Mouse (Mus musculus): ENCODE results near the gene Mief1. TPM values are rescaled to one million over a fixed set of nuclear protein-coding genes. Genes with fewer than 3 reads are reported as not detected.
A peak's percentile ranks its signal among the peaks of the same experiment; 100 is the strongest.

The Mief1 gene
- polyA plus RNA-seq, 1 experiment from 2014 or later: 25.5 TPM

- Histone ChIP-seq H3K9me3 (no peaks in the 10 kb centered on the region), H3K4me1 (peaks cover 21% of the 10 kb centered on the region), H3K4me3 (no peak overlapping the region), H3K27ac (replicated peaks) (no peak overlapping the region), H3K4me2 (no peak overlapping the region), H3K9ac (no peak overlapping the region), H3K36me3 (peaks cover 20% of the 10 kb centered on the region), H3K27me3 (replicated peaks) (no peaks in the 10 kb centered on the region)
- 70% methylated on average over 2 of the region's 2 CpGs for WGBS
- no peak for ATAC-seq (ENCODE audit: extremely low read depth, insufficient number of reproducible peaks, low FRiP score, low TSS enrichment)
Observed at GRCm38 (mm10) chr15:80232331-80232730, 1.5 kb upstream of the Mief1 start.

DNA sequence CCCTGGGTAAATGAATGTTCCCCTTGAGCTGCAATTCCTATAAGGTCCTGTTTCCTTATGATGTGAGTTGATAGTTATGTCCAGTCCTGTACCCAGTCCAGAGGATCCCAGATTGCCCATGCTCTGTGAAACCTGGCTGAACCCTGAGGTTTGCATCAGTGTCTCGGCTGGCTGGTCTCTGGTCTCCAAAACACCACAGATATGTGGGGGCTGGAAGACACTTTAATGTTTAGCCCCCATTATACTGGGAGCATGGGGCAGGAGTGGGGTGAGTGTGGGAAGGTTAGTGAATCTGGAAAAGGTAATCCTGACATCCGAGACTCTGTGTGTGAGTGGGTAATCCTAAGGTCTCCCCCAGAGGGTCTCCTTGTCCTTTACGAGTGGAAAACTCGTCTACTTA is 765 bp upstream of the Mief1 start:
- H3K4me3 ChIP-seq: no peak overlapping the region
- peaks cover 26% of the 10 kb centered on the region for H3K36me3 ChIP-seq
- peak overlapping the region; percentile 69 for H3K9ac ChIP-seq
- H3K27ac ChIP-seq (replicated peaks): peak overlapping the region; percentile 73
- 69% methylated on average over 4 of the region's 4 CpGs for WGBS
- no peaks in the 10 kb centered on the region for H3K27me3 ChIP-seq (replicated peaks)
- ATAC-seq (ENCODE audit: extremely low read depth, insufficient number of reproducible peaks, low FRiP score, low TSS enrichment): no peak
- H3K9me3 ChIP-seq: no peaks in the 10 kb centered on the region
- peaks cover 21% of the 10 kb centered on the region for H3K4me1 ChIP-seq
- H3K4me2 ChIP-seq: peak overlapping the region; percentile 91

DNA sequence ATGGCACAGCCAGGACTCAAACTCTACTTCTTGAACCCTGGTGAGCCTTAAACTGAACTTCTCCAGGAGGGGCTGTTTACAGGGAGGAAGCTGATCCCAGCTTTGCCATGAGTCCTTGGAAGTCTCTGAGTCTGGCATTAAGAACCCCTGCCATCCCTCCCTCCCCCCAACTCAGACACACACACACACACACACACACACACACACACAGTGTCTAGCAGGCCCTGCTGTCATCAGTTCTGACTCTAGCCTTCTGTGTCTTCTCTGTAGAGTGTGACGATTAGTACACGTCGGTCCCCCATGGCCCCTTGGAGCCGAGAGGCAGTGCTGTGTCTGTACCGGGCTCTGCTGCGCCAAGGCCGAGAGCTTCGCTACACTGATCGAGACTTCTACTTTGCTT is 1.7 kb downstream of the Mief1 start, which contains the start of gene AC140267.1:
Gene AC140267.1, plus strand, starts transcription at position 301 of the 400 bp plus-strand sequence.
- H3K4me1 ChIP-seq: peaks cover 21% of the 10 kb centered on the region
- 83% methylated on average over 9 of the region's 9 CpGs for WGBS
- H3K36me3 ChIP-seq: peaks cover 44% of the 10 kb centered on the region
- no peak for ATAC-seq (ENCODE audit: extremely low read depth, insufficient number of reproducible peaks, low FRiP score, low TSS enrichment)
- no peaks in the 10 kb centered on the region for H3K9me3 ChIP-seq
- H3K4me2 ChIP-seq: peak within 1 kb of the TSS; percentile 91
- no peaks in the 10 kb centered on the region for H3K27me3 ChIP-seq (replicated peaks)
- H3K4me3 ChIP-seq: peak within 1 kb of the TSS; percentile 98
- H3K9ac ChIP-seq: peak within 1 kb of the TSS; percentile 95
- H3K27ac ChIP-seq (replicated peaks): peak within 1 kb of the TSS; percentile 87

- Histone ChIP-seq H3K27ac (replicated peaks) (no peak overlapping the region), H3K36me3 (peaks cover 96% of the 10 kb centered on the region), H3K9ac (no peak overlapping the region), H3K4me3 (no peak overlapping the region), H3K9me3 (no peaks in the 10 kb centered on the region), H3K4me2 (no peak overlapping the region), H3K27me3 (replicated peaks) (no peaks in the 10 kb centered on the region), H3K4me1 (peaks cover 38% of the 10 kb centered on the region)
- WGBS: 95% methylated on average over 12 of the region's 12 CpGs
- no peak for ATAC-seq (ENCODE audit: extremely low read depth, insufficient number of reproducible peaks, low FRiP score, low TSS enrichment)
Observed at GRCm38 (mm10) chr15:80248135-80248534, 14.3 kb downstream of the Mief1 start.

GRCm38 (mm10) chr15:80248596-80248995 is 14.8 kb downstream of the Mief1 start:
- Histone ChIP-seq H3K27ac (replicated peaks) (no peak overlapping the region), H3K4me2 (no peak overlapping the region), H3K9me3 (no peaks in the 10 kb centered on the region), H3K36me3 (peaks cover 91% of the 10 kb centered on the region), H3K27me3 (replicated peaks) (no peaks in the 10 kb centered on the region), H3K9ac (no peak overlapping the region), H3K4me1 (peaks cover 43% of the 10 kb centered on the region), H3K4me3 (no peak overlapping the region)
- no peak for ATAC-seq (ENCODE audit: extremely low read depth, insufficient number of reproducible peaks, low FRiP score, low TSS enrichment)
- 92% methylated on average over 1 of the region's 1 CpGs for WGBS

- Histone ChIP-seq H3K36me3 (peaks cover 80% of the 10 kb centered on the region), H3K9ac (peak overlapping the region; percentile 73), H3K4me3 (no peak overlapping the region), H3K27me3 (replicated peaks) (no peaks in the 10 kb centered on the region), H3K9me3 (no peaks in the 10 kb centered on the region), H3K27ac (replicated peaks) (peak overlapping the region; percentile 92), H3K4me2 (no peak overlapping the region), H3K4me1 (peaks cover 52% of the 10 kb centered on the region)
- no peak for ATAC-seq (ENCODE audit: extremely low read depth, insufficient number of reproducible peaks, low FRiP score, low TSS enrichment)
- 91% methylated on average over 10 of the region's 10 CpGs for WGBS
Observed at GRCm38 (mm10) chr15:80249672-80250071, 15.9 kb downstream of the Mief1 start.

- peaks cover 71% of the 10 kb centered on the region for H3K36me3 ChIP-seq
- ATAC-seq (ENCODE audit: extremely low read depth, insufficient number of reproducible peaks, low FRiP score, low TSS enrichment): no peak
- H3K9me3 ChIP-seq: no peaks in the 10 kb centered on the region
- no peaks in the 10 kb centered on the region for H3K27me3 ChIP-seq (replicated peaks)
- H3K9ac ChIP-seq: peak overlapping the region; percentile 73
- H3K4me3 ChIP-seq: no peak overlapping the region
- peak overlapping the region; percentile 92 for H3K27ac ChIP-seq (replicated peaks)
- WGBS: 17% methylated on average over 6 of the region's 6 CpGs
- peaks cover 52% of the 10 kb centered on the region for H3K4me1 ChIP-seq
- H3K4me2 ChIP-seq: peak overlapping the region; percentile 42
Observed at GRCm38 (mm10) chr15:80250586-80250985, 16.8 kb downstream of the Mief1 start.

- 27% methylated on average over 2 of the region's 2 CpGs for WGBS
- peak overlapping the region; percentile 100 for H3K27ac ChIP-seq (replicated peaks)
- no peak for ATAC-seq (ENCODE audit: extremely low read depth, insufficient number of reproducible peaks, low FRiP score, low TSS enrichment)
- H3K36me3 ChIP-seq: peaks cover 66% of the 10 kb centered on the region
- no peaks in the 10 kb centered on the region for H3K9me3 ChIP-seq
- H3K27me3 ChIP-seq (replicated peaks): no peaks in the 10 kb centered on the region
- H3K4me3 ChIP-seq: peak overlapping the region; percentile 100; the same call in 1 of the 2 replicates
- H3K4me2 ChIP-seq: peak overlapping the region; percentile 90
- H3K4me1 ChIP-seq: peaks cover 74% of the 10 kb centered on the region
- H3K9ac ChIP-seq: peak overlapping the region; percentile 91; the same call in 1 of the 2 replicates
Observed at GRCm38 (mm10) chr15:80253530-80253929, 19.7 kb downstream of the Mief1 start.

GRCm38 (mm10) chr15:80254207-80254606 is 20.4 kb downstream of the Mief1 start:
- 34% methylated on average over 6 of the region's 6 CpGs for WGBS
- H3K4me1 ChIP-seq: peaks cover 80% of the 10 kb centered on the region

GRCm38 (mm10) chr15:80254847-80255645 is 21.2 kb downstream of the Mief1 start, which contains the start of gene Atf4:
TSS of gene Atf4 (plus strand) at chr15:80255184.
- peak; percentile 87 for ATAC-seq (ENCODE audit: extremely low read depth, insufficient number of reproducible peaks, low FRiP score, low TSS enrichment)
- Histone ChIP-seq H3K4me3 (peak within 1 kb of the TSS; percentile 100), H3K9me3 (no peaks in the 10 kb centered on the region), H3K4me2 (peak within 1 kb of the TSS; percentile 90), H3K4me1 (peaks cover 76% of the 10 kb centered on the region), H3K27ac (replicated peaks) (peak within 1 kb of the TSS; percentile 100), H3K9ac (peak within 1 kb of the TSS; percentile 100), H3K36me3 (peaks cover 65% of the 10 kb centered on the region), H3K27me3 (replicated peaks) (no peaks in the 10 kb centered on the region)
- under 1% methylated on average over 62 of the region's 62 CpGs for WGBS

More at GRCm38 (mm10) chr15:80254207-80254606, 20.4 kb downstream of the Mief1 start:
- no peak for ATAC-seq (ENCODE audit: extremely low read depth, insufficient number of reproducible peaks, low FRiP score, low TSS enrichment)
- no peaks in the 10 kb centered on the region for H3K27me3 ChIP-seq (replicated peaks)
- H3K4me2 ChIP-seq: peak overlapping the region; percentile 90
- peak overlapping the region; percentile 100 for H3K4me3 ChIP-seq
- peak overlapping the region; percentile 91 for H3K9ac ChIP-seq
- H3K9me3 ChIP-seq: no peaks in the 10 kb centered on the region
- H3K36me3 ChIP-seq: peaks cover 65% of the 10 kb centered on the region
- peak overlapping the region; percentile 100 for H3K27ac ChIP-seq (replicated peaks)

GRCm38 (mm10) chr15:80255646-80256121 is 21.9 kb downstream of the Mief1 start:
- Histone ChIP-seq H3K4me3 (peak overlapping the region; percentile 100), H3K36me3 (peaks cover 65% of the 10 kb centered on the region), H3K27me3 (replicated peaks) (no peaks in the 10 kb centered on the region), H3K4me2 (peak overlapping the region; percentile 90), H3K9ac (peak overlapping the region; percentile 100), H3K4me1 (peaks cover 69% of the 10 kb centered on the region), H3K9me3 (no peaks in the 10 kb centered on the region), H3K27ac (replicated peaks) (peak overlapping the region; percentile 100)
- under 1% methylated on average over 51 of the region's 51 CpGs for WGBS
- peak; percentile 43 for ATAC-seq (ENCODE audit: extremely low read depth, insufficient number of reproducible peaks, low FRiP score, low TSS enrichment)

Data from heart, embryonic 13.5 days (tissue).